Mouse (Mus musculus) embryo, embryonic 10 days (tissue): ENCODE results near the gene Gpr158.

Experiments
- DNase-seq: peaks from one replicate; pipeline ENCODE4 v3.0.0-alpha.2; 2015; ENCODE audit warnings: low spot score

The Gpr158 gene

GRCm38 (mm10) chr2:21632136-21632535 lies 264.8 kb downstream of the Gpr158 start:
- no peak for DNase-seq

- DNase-seq, result no peak
Measured at GRCm38 (mm10) chr2:21665721-21666120, 298.4 kb downstream of the Gpr158 start.

- DNase-seq, result no peak
Measured at GRCm38 (mm10) chr2:21676084-21676838, 308.9 kb downstream of the Gpr158 start.

GRCm38 (mm10) chr2:21676839-21677123 lies 309.4 kb downstream of the Gpr158 start:
- no peak for DNase-seq

- no peak for DNase-seq
Measured at GRCm38 (mm10) chr2:21680735-21681270, 313.5 kb downstream of the Gpr158 start.

- no peak for DNase-seq
Measured at GRCm38 (mm10) chr2:21684736-21685135, 317.4 kb downstream of the Gpr158 start.

GRCm38 (mm10) chr2:21693128-21693527 lies 325.8 kb downstream of the Gpr158 start:
- no peak for DNase-seq

GRCm38 (mm10) chr2:21693807-21694594 lies 326.7 kb downstream of the Gpr158 start:
- DNase-seq, result peak; percentile 13

GRCm38 (mm10) chr2:21728075-21728474 lies 360.7 kb downstream of the Gpr158 start:
- DNase-seq, result no peak

GRCm38 (mm10) chr2:21783721-21784120 lies 416.4 kb downstream of the Gpr158 start:
- DNase-seq, result no peak

- DNase-seq, result no peak
Measured at GRCm38 (mm10) chr2:21793156-21793555, 425.8 kb downstream of the Gpr158 start.

GRCm38 (mm10) chr2:21799616-21800015 lies 432.3 kb downstream of the Gpr158 start:
- DNase-seq, result no peak

GRCm38 (mm10) chr2:21800045-21800444 lies 432.7 kb downstream of the Gpr158 start:
- no peak for DNase-seq

- DNase-seq, result no peak
Measured at GRCm38 (mm10) chr2:21808510-21808909, 441.2 kb downstream of the Gpr158 start.

- no peak for DNase-seq
Measured at GRCm38 (mm10) chr2:21810431-21810830, 443.1 kb downstream of the Gpr158 start.

GRCm38 (mm10) chr2:21864061-21864460 lies 496.7 kb downstream of the Gpr158 start:
- no peak for DNase-seq
